Mouse (Mus musculus) stomach, postnatal 0 days (tissue): ENCODE measurements around the gene Pprc1.

Experiments used
- CTCF ChIP-seq: IDR thresholded peaks from 2 replicates; pipeline ENCODE4 v1.5.1; 2016; ENCODE audit warnings: antibody characterized with exemption, low read depth, mild to moderate bottlenecking, moderate library complexity
- EP300 ChIP-seq: optimal IDR thresholded peaks from 2 replicates; pipeline ENCODE3; 2016; ENCODE audit warnings: antibody characterized with exemption

GRCm38 (mm10) chr19:46042476-46043011 is 2.1 kb upstream of the Pprc1 start:
- TF ChIP-seq CTCF = no peak
- TF ChIP-seq EP300 = no peak
